Mouse (Mus musculus) cortical plate, adult 2 months (tissue): ENCODE results near the gene Siva1.

Experiments used
- CTCF ChIP-seq: fragments of 200-500 bp; IDR thresholded peaks from 2 replicates; pipeline ENCODE4 v1.5.1; 2011; ENCODE audit warnings: mild to moderate bottlenecking, control low read depth, low read length; ENCODE audit not compliant: insufficient read depth; ENCODE audit errors: extremely low read depth
- POLR2A ChIP-seq: fragments of 200-500 bp; IDR thresholded peaks from 2 replicates; pipeline ENCODE4 v1.6.1; 2011; ENCODE audit warnings: mild to moderate bottlenecking, low read length, control low read depth; ENCODE audit not compliant: insufficient read depth; ENCODE audit errors: extremely low read depth

- no peak for TF ChIP-seq CTCF
- no peak for TF ChIP-seq POLR2A
These were observed 52.4 kb downstream of the Siva1 start for GRCm38 (mm10) chr12:112696806-112697425.
